Mouse (Mus musculus) olfactory bulb, adult 2 months (tissue): Measurements from ENCODE around the gene Cs.

Source experiments
- CTCF ChIP-seq: fragments of 200-500 bp; IDR thresholded peaks from 2 replicates; pipeline ENCODE4 v1.5.1; 2012; ENCODE audit warnings: low read depth, mild to moderate bottlenecking, low read length, moderate library complexity; ENCODE audit not compliant: insufficient read depth
- POLR2A ChIP-seq: fragments of 200-500 bp; IDR thresholded peaks from 2 replicates; pipeline ENCODE4 v1.6.1; 2012; ENCODE audit warnings: mild to moderate bottlenecking, low read depth, low read length, moderate library complexity; ENCODE audit not compliant: insufficient read depth

- TF ChIP-seq CTCF (no peak), POLR2A (no peak)
Observed at GRCm38 (mm10) chr10:128297221-128297620, 40.3 kb upstream of the Cs start.
